Mouse (Mus musculus): ENCODE results near the gene 1810010D01Rik. TPM values are rescaled to one million over a fixed set of nuclear protein-coding genes. Genes with fewer than 3 reads are reported as not detected.

1810010D01Rik gene
- total and polyA plus RNA-seq, 2 experiments from 2014 or later = 0.25 to 1.00 TPM

- Histone ChIP-seq H3K4me3 (ENCODE audit: low read depth, low read length) (no peak overlapping the region), H3K9ac (no peak overlapping the region), H3K27me3 (ENCODE audit: insufficient read depth, low read length) (no peaks in the 10 kb centered on the region), H3K27ac (ENCODE audit: low read depth, low read length) (no peak overlapping the region), H3K4me1 (ENCODE audit: insufficient read depth) (0 out of 2 replicates have a peak, but pooled peaks cover 5% of the 10 kb centered on the region), H3K4me2 (ENCODE audit: low read depth) (no peak overlapping the region), H3K36me3 (ENCODE audit: insufficient read depth) (no peaks in the 10 kb centered on the region), H3K9me3 (ENCODE audit: low read length) (no peaks in the 10 kb centered on the region)
- no peak for ATAC-seq
- WGBS = 43% methylated on average over 2 of the region's 2 CpGs
- DNase-seq = no peak
- TF ChIP-seq CTCF (IDR thresholded peaks at IDR 0.05; ENCODE audit: low read depth) = no peak
Observed at GRCm38 (mm10) chr7:145199711-145200110, 8.2 kb downstream of the 1810010D01Rik start.

- H3K27me3 ChIP-seq (ENCODE audit: insufficient read depth, low read length) = no peaks in the 10 kb centered on the region
- no peaks in the 10 kb centered on the region for H3K36me3 ChIP-seq (ENCODE audit: insufficient read depth)
- no peak for DNase-seq
- TF ChIP-seq CTCF (IDR thresholded peaks at IDR 0.05; ENCODE audit: low read depth) = no peak
- H3K9ac ChIP-seq = no peak overlapping the region
- H3K4me1 ChIP-seq (ENCODE audit: insufficient read depth) = 0 out of 2 replicates have a peak, but pooled peaks cover 10% of the 10 kb centered on the region
- no peak overlapping the region for H3K27ac ChIP-seq (ENCODE audit: low read depth, low read length)
- no peak overlapping the region for H3K4me3 ChIP-seq (ENCODE audit: low read depth, low read length)
- no peaks in the 10 kb centered on the region for H3K9me3 ChIP-seq (ENCODE audit: low read length)
- 46% methylated on average over 4 of the region's 4 CpGs for WGBS
- 0 out of 2 replicates have a peak, but pooled peaks have one; percentile 40 for ATAC-seq
- H3K4me2 ChIP-seq (ENCODE audit: low read depth) = no peak overlapping the region
Observed at GRCm38 (mm10) chr7:145198223-145198714, 9.7 kb downstream of the 1810010D01Rik start.

GRCm38 (mm10) chr7:145197711-145198110 is 10.2 kb downstream of the 1810010D01Rik start:
- H3K9me3 ChIP-seq (ENCODE audit: low read length) = no peaks in the 10 kb centered on the region
- no peaks in the 10 kb centered on the region for H3K36me3 ChIP-seq (ENCODE audit: insufficient read depth)
- H3K4me2 ChIP-seq (ENCODE audit: low read depth) = no peak overlapping the region
- no peak for ATAC-seq
- no peak for TF ChIP-seq CTCF (IDR thresholded peaks at IDR 0.05; ENCODE audit: low read depth)
- no peak overlapping the region for H3K27ac ChIP-seq (ENCODE audit: low read depth, low read length)
- H3K4me3 ChIP-seq (ENCODE audit: low read depth, low read length) = no peak overlapping the region
- H3K27me3 ChIP-seq (ENCODE audit: insufficient read depth, low read length) = no peaks in the 10 kb centered on the region
- H3K4me1 ChIP-seq (ENCODE audit: insufficient read depth) = 0 out of 2 replicates have a peak, but pooled peaks cover 10% of the 10 kb centered on the region
- H3K9ac ChIP-seq = no peak overlapping the region
- WGBS = 44% methylated on average over 3 of the region's 3 CpGs
- DNase-seq = no peak

GRCm38 (mm10) chr7:145197042-145197441 is 10.9 kb downstream of the 1810010D01Rik start:
- no peak for ATAC-seq
- H3K9me3 ChIP-seq (ENCODE audit: low read length) = no peaks in the 10 kb centered on the region
- DNase-seq = no peak
- H3K4me3 ChIP-seq (ENCODE audit: low read depth, low read length) = no peak overlapping the region
- no peaks in the 10 kb centered on the region for H3K36me3 ChIP-seq (ENCODE audit: insufficient read depth)
- H3K27ac ChIP-seq (ENCODE audit: low read depth, low read length) = no peak overlapping the region
- H3K4me2 ChIP-seq (ENCODE audit: low read depth) = no peak overlapping the region
- 0 out of 2 replicates have a peak, but pooled peaks cover 10% of the 10 kb centered on the region for H3K4me1 ChIP-seq (ENCODE audit: insufficient read depth)
- no peak overlapping the region for H3K9ac ChIP-seq
- no peaks in the 10 kb centered on the region for H3K27me3 ChIP-seq (ENCODE audit: insufficient read depth, low read length)
- WGBS = 84% methylated on average over 3 of the region's 3 CpGs
- no peak for TF ChIP-seq CTCF (IDR thresholded peaks at IDR 0.05; ENCODE audit: low read depth)

- Histone ChIP-seq H3K4me1 (ENCODE audit: insufficient read depth) (0 out of 2 replicates have a peak, but pooled peaks cover 10% of the 10 kb centered on the region), H3K4me2 (ENCODE audit: low read depth) (no peak overlapping the region), H3K9ac (no peak overlapping the region), H3K4me3 (ENCODE audit: low read depth, low read length) (no peak overlapping the region), H3K36me3 (ENCODE audit: insufficient read depth) (no peaks in the 10 kb centered on the region), H3K27me3 (ENCODE audit: insufficient read depth, low read length) (no peaks in the 10 kb centered on the region), H3K27ac (ENCODE audit: low read depth, low read length) (no peak overlapping the region), H3K9me3 (ENCODE audit: low read length) (no peaks in the 10 kb centered on the region)
- 84% methylated on average over 6 of the region's 6 CpGs for WGBS
- no peak for DNase-seq
- TF ChIP-seq CTCF (IDR thresholded peaks at IDR 0.05; ENCODE audit: low read depth) = no peak
- ATAC-seq = no peak
Observed at GRCm38 (mm10) chr7:145196340-145196739, 11.6 kb downstream of the 1810010D01Rik start.

GRCm38 (mm10) chr7:145195186-145195927 is 12.6 kb downstream of the 1810010D01Rik start:
- Histone ChIP-seq H3K4me2 (ENCODE audit: low read depth) (no peak overlapping the region), H3K4me1 (ENCODE audit: insufficient read depth) (0 out of 2 replicates have a peak, but pooled peaks cover 10% of the 10 kb centered on the region), H3K27me3 (ENCODE audit: insufficient read depth, low read length) (no peaks in the 10 kb centered on the region), H3K4me3 (ENCODE audit: low read depth, low read length) (no peak overlapping the region), H3K9me3 (ENCODE audit: low read length) (no peaks in the 10 kb centered on the region), H3K36me3 (ENCODE audit: insufficient read depth) (no peaks in the 10 kb centered on the region), H3K9ac (no peak overlapping the region), H3K27ac (ENCODE audit: low read depth, low read length) (no peak overlapping the region)
- WGBS = 48% methylated on average over 5 of the region's 5 CpGs
- ATAC-seq (no peak), DNase-seq (no peak)
- TF ChIP-seq CTCF (IDR thresholded peaks at IDR 0.05; ENCODE audit: low read depth) = no peak

GRCm38 (mm10) chr7:145194455-145195161 is 13.3 kb downstream of the 1810010D01Rik start:
- DNase-seq (peak; percentile 69), ATAC-seq (peak; percentile 83)
- Histone ChIP-seq H3K36me3 (ENCODE audit: insufficient read depth) (no peaks in the 10 kb centered on the region), H3K27me3 (ENCODE audit: insufficient read depth, low read length) (no peaks in the 10 kb centered on the region), H3K4me1 (ENCODE audit: insufficient read depth) (0 out of 2 replicates have a peak, but pooled peaks cover 10% of the 10 kb centered on the region), H3K4me2 (ENCODE audit: low read depth) (no peak overlapping the region), H3K9ac (no peak overlapping the region), H3K9me3 (ENCODE audit: low read length) (no peaks in the 10 kb centered on the region), H3K27ac (ENCODE audit: low read depth, low read length) (no peak overlapping the region), H3K4me3 (ENCODE audit: low read depth, low read length) (no peak overlapping the region)
- TF ChIP-seq CTCF (IDR thresholded peaks at IDR 0.05; ENCODE audit: low read depth) = no peak
- 71% methylated on average over 3 of the region's 3 CpGs for WGBS
